Mouse (Mus musculus) heart, postnatal 0 days (tissue): ENCODE measurements around the gene Nlrc5. TPM values are rescaled to one million over a fixed set of nuclear protein-coding genes. Genes with fewer than 3 reads are reported as not detected.

ENCODE experiments used
- ATAC-seq: fragments of 200-750 bp; cut with Nextera tagmentation; 2 replicates; pipeline ENCODE4 v1.8.0; 2017; ENCODE audit warnings: low read depth, moderate number of reproducible peaks, moderate library complexity; ENCODE audit not compliant: insufficient read depth
- DNase-seq: peaks from one replicate; pipeline ENCODE4 v3.0.0-alpha.2; 2016; ENCODE audit warnings: low spot score
- H3K27ac ChIP-seq: fragments of 300-500 bp; sonication (generic); 2 replicates; pipeline ENCODE4 v1.5.1; 2014; ENCODE audit warnings: low read depth, mild to moderate bottlenecking
- H3K27me3 ChIP-seq: fragments of 300-500 bp; sonication (generic); 2 replicates; pipeline ENCODE4 v1.6.1; 2014; ENCODE audit warnings: low read length, mixed read lengths; ENCODE audit not compliant: control insufficient read depth, insufficient read depth
- H3K36me3 ChIP-seq: fragments of 300-500 bp; sonication (generic); replicated peaks from 2 replicates; pipeline ENCODE4 v1.6.1; 2014; ENCODE audit warnings: low read length, mixed read lengths; ENCODE audit not compliant: control insufficient read depth, insufficient read depth
- H3K4me1 ChIP-seq: fragments of 300-500 bp; sonication (generic); 2 replicates; pipeline ENCODE4 v1.6.1; 2014; ENCODE audit warnings: antibody characterized with exemption; ENCODE audit not compliant: control insufficient read depth, insufficient read depth
- H3K4me2 ChIP-seq: fragments of 300-500 bp; sonication (generic); 2 replicates; pipeline ENCODE4 v1.6.1; 2014; ENCODE audit warnings: low read depth, mild to moderate bottlenecking, low read length, moderate library complexity
- H3K4me3 ChIP-seq: fragments of 300-500 bp; sonication (generic); 2 replicates; pipeline ENCODE4 v1.5.1; 2014; ENCODE audit warnings: low read depth, low read length
- H3K9ac ChIP-seq: fragments of 300-500 bp; sonication (generic); replicated peaks from 2 replicates; pipeline ENCODE4 v1.6.1; 2014; ENCODE audit warnings: low read depth, low read length, mixed read lengths
- H3K9me3 ChIP-seq: fragments of 300-500 bp; sonication (generic); replicated peaks from 2 replicates; pipeline ENCODE4 v1.6.1; 2016; ENCODE audit warnings: low read length; ENCODE audit not compliant: control insufficient read depth
- CTCF ChIP-seq: IDR thresholded peaks from 2 replicates; pipeline ENCODE4 v1.5.1; 2016; ENCODE audit warnings: antibody characterized with exemption, control low read depth, low read depth
- EP300 ChIP-seq: IDR thresholded peaks from 2 replicates; pipeline ENCODE4 v1.6.1; 2016; ENCODE audit warnings: antibody characterized with exemption, low read depth
- WGBS: fragments of 180-500 bp; shearing (Covaris S2); extraction: QIAGEN DNeasy Blood & Tissue Kit; methylation state at CpG from one replicate; pipeline ENCODE4 v1.1.7; 2014; 5-methylcytosine and 5-hydroxymethylcytosine counted together
- polyA plus RNA-seq: library from polyadenylated mRNA; unstranded; fragments of >200 nt; fragmentation: Nextera tagmentation; extraction: Ambion mirVana; gene quantifications from 2 replicates; pipeline ENCODE4 v1.2.1, GENCODE M21; 2015
- total RNA-seq: library from RNA; depleted of rRNA; stranded (reverse); fragments of >200 nt; gene quantifications from 2 replicates; pipeline ENCODE4 v1.2.3, GENCODE M21; 2014; ENCODE audit warnings: low replicate concordance

Gene Nlrc5
- total and polyA plus RNA-seq, 2 experiments from 2014 or later, result 0.11 to 3.1 TPM

DNA sequence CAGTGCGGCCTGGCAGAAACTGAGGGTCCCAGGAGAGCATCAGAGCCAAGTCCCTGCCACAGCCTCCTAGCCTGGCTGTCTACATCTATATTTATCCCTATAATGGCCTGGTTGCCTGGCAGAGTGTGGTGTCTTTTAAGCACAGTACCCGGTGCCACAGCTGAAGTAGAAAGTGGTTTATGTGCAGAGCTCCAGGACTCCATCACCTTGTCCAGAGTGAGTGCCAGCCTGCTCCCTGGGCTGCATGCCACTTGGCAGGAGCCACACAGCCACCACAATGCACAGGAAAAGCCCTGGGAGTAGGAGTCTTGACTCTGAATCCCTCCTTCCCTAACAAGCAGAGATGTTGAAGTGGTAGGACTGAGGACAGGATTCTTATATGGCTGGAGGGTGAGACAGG is 103.3 kb downstream of the Nlrc5 start:
- Histone ChIP-seq H3K27ac (no peak overlapping the region), H3K4me2 (no peak overlapping the region), H3K9ac (no peak overlapping the region), H3K4me3 (no peak overlapping the region), H3K27me3 (peaks cover 28% of the 10 kb centered on the region), H3K9me3 (no peaks in the 10 kb centered on the region), H3K4me1 (peaks cover 8% of the 10 kb centered on the region), H3K36me3 (no peaks in the 10 kb centered on the region)
- TF ChIP-seq EP300, result no peak
- TF ChIP-seq CTCF, result no peak
- ATAC-seq (no peak), DNase-seq (no peak)
- WGBS, result 42% methylated on average over 2 of the region's 2 CpGs

DNA sequence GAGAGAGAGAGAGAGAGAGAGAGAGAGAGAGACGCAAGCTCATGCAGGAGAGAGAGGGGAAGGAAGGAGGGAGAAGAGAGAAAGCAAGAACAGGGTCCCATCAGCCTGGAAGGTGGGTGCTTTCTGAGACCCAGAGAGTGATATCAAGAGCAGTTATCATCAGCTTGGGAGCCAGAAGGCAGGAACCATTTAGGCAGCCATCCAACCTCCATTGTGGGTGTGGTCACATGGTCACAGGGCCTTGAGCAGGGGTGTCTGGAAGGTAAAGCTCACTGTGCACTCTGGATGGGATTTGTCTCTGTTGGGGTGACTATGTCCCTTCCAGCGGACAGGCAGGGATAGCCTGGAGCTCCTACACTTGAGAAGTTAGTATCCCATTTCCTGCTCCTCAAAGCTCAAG is 105.9 kb downstream of the Nlrc5 start:
- DNase-seq (no peak), ATAC-seq (no peak)
- H3K36me3 ChIP-seq, result no peaks in the 10 kb centered on the region
- H3K4me2 ChIP-seq, result no peak overlapping the region
- peaks cover 3% of the 10 kb centered on the region; the same call in 1 of the 2 replicates for H3K4me1 ChIP-seq
- no peak overlapping the region for H3K27ac ChIP-seq
- H3K4me3 ChIP-seq, result no peak overlapping the region
- WGBS, result 95% methylated on average over 2 of the region's 2 CpGs
- no peak overlapping the region for H3K9ac ChIP-seq
- H3K27me3 ChIP-seq, result peaks cover 8% of the 10 kb centered on the region; the same call in 1 of the 2 replicates
- no peaks in the 10 kb centered on the region for H3K9me3 ChIP-seq
- no peak for TF ChIP-seq EP300
- TF ChIP-seq CTCF, result no peak

DNA sequence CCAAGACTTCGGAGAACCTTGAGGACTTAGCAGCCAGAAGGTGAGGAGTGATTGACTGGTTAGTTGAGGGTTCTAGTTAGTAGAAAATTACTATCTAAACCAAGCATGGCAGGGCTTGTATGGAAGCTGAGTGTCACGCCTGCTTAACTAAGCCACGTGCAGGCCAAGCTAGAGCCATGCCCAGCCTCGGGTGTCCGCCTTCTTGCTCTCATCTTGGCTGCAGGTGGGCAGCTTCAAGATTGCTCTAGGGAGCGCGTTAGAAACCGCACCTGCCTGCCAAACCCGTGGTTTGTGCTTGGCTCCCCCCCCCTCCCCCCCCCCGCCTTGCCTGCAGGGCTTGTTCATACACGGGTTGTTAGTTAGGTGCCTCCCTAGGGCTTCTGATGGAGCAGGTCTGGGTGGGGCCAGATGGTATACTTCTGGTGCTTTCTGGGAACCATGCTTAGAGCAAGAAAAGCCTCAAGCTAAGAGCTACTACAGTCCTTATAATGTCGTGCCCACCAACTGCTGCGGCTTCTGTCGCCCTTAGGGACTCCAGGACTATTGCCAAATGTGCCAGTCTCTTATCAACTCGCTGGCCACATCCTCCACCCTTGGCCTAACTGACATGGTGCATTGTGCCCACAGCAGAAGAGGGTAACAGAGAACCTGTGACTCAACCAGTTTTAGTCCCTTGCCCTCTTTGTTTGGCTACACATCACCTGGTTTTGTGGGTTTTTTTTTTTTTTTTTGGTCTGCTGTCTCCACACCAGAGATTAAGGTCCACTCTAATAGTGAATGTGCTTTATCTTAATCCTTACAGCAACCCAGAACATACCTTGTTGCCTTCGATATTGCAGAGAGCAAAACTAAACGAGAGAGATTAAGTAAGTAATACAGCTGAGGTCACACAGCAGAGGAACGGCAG is 107.0 kb downstream of the Nlrc5 start:
- Histone ChIP-seq H3K4me2 (no peak overlapping the region), H3K4me3 (no peak overlapping the region), H3K27ac (no peak overlapping the region), H3K36me3 (no peaks in the 10 kb centered on the region), H3K9me3 (no peaks in the 10 kb centered on the region), H3K4me1 (peaks cover 3% of the 10 kb centered on the region; the same call in 1 of the 2 replicates), H3K27me3 (no peaks in the 10 kb centered on the region), H3K9ac (no peak overlapping the region)
- WGBS, result 66% methylated on average over 18 of the region's 18 CpGs
- no peak for TF ChIP-seq EP300
- TF ChIP-seq CTCF, result no peak
- no peak for ATAC-seq
- no peak for DNase-seq

DNA sequence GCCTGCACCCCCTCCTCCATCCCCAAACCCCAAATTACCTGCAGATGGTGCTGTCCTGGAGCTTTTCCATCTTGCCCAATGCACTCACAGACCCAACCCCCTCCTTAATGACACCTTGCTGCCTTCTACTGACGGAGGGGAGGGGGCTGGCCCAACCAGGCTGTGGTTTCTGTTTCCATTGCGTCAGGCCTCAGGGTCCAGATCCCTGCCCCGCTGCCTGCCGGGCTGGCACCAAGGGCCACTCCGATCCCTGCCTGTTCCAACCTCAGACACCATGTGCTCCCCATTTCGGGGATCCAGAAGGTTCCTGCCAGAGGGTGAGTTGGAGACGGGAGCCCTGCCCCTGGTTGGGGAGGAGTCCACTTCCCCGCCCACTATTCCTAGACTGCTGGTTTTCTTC is 109.8 kb downstream of the Nlrc5 start:
- Histone ChIP-seq H3K4me2 (no peak overlapping the region), H3K4me1 (peaks cover 3% of the 10 kb centered on the region; the same call in 1 of the 2 replicates), H3K36me3 (no peaks in the 10 kb centered on the region), H3K9me3 (no peaks in the 10 kb centered on the region), H3K27ac (no peak overlapping the region), H3K4me3 (no peak overlapping the region), H3K9ac (no peak overlapping the region), H3K27me3 (no peaks in the 10 kb centered on the region)
- ATAC-seq (no peak), DNase-seq (no peak)
- 65% methylated on average over 8 of the region's 8 CpGs for WGBS
- TF ChIP-seq EP300 (no peak), CTCF (no peak)

DNA sequence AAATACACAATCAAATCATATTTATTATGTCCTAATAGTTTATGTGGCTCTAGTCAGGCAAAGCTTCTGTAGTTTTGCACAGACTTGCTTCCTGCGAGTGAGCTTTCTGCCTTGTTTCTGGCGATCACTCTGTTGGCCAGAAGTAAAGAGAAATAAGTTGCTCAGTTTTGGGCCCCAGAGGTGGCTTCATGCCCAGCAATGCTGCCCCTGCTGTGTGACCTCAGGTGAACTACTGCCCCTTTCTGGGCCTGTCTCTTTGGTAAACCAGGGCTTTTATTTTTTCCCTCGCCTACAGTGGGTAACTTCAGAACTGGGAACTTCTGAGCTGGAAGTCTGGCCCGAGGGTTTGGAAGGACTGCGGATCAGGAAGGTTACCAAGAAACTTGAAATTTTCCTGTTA is 114.9 kb downstream of the Nlrc5 start:
- DNase-seq, result no peak
- no peak overlapping the region for H3K9ac ChIP-seq
- ATAC-seq, result no peak
- TF ChIP-seq EP300 (no peak), CTCF (no peak)
- H3K4me3 ChIP-seq, result no peak overlapping the region
- peaks cover 11% of the 10 kb centered on the region; the same call in 1 of the 2 replicates for H3K4me1 ChIP-seq
- H3K27me3 ChIP-seq, result no peaks in the 10 kb centered on the region
- 0 out of 2 replicates have a peak overlapping the region, but pooled peaks have one; percentile 18 for H3K27ac ChIP-seq
- H3K36me3 ChIP-seq, result no peaks in the 10 kb centered on the region
- WGBS, result 79% methylated on average over 5 of the region's 5 CpGs
- no peak overlapping the region for H3K4me2 ChIP-seq
- H3K9me3 ChIP-seq, result no peaks in the 10 kb centered on the region
